Mouse (Mus musculus): ENCODE data around the gene Gm17018.
A peak's percentile ranks its signal among the peaks of the same experiment; 100 is the strongest.

The Gm17018 gene

DNA sequence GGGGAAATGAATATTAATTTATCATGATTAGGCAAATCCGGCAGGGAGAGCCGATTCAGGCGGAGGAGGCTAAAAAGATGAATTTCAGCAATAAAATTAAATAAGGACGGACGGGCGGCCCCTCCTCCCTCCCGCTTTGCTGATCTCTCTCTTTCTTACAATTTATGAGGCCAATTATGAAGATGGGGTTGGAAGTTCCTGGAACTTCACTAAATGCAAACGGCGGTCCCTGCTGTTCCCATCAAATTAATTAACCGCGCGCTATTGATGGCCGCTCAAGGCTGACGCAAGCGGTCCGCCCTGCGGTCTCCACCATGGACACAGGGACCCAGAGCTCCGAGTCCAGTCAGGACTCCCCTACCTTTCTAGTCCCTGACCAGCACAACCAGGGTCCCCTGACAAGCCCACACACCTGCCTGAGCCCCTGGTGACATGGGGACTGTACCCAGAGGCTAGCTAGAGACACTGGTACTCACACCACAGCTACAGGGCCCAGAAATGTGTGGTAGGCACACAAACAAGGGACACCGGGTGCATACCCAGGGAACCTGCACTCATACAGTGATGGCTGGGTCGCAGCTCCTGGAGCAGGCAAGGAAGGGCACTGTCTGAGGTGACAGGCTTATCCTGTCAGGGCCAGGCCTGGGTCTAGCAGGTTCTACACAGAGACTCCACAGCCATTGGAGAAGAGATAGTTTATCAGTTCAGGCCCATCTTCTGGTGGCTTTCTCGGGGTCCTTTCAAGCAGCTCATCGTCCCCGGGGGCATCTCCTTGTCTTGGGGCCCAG lies 11.1 kb upstream of the Gm17018 start:
- no peak for DNase-seq

DNA sequence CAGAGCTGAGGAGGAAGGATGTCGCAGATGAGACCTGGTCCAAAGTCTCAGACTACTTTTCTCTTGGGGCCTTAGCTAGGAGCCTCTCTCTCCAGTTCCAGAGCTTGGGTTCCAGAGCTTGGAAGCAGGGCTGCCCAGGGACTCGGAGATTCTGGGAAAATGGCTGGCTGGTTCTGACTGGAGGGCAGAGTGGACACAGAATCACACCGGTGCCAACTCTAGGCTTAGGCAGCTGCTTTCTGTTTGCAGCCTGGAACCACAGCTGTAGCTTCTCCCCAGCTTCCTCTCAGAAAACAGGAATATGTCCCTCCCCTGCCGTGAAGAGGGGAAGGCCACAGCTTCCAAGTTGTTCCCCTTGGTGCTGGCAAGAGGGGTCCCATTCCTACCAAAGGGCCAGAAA lies 10.5 kb upstream of the Gm17018 start:
- DNase-seq = no peak

DNA sequence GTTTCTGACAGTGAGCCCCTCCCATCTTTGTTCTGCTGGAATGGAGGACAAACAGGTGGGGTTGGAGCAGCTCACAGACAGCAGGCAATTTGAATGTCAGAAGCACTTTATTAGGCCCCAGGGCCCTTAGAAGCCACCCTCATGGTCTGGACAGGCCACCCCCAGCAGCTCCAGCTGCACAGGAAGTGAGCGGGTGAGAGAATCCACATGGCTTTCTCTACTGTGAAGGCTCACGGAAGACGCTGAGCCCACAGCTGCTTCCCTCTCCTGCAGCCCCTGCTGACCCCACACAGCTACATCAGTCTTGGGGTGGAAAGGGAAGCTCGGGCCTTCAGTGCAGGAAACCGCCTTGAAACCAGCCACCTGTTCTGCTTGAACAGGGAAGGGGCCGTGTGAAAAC lies 8.2 kb upstream of the Gm17018 start:
- DNase-seq = no peak

DNA sequence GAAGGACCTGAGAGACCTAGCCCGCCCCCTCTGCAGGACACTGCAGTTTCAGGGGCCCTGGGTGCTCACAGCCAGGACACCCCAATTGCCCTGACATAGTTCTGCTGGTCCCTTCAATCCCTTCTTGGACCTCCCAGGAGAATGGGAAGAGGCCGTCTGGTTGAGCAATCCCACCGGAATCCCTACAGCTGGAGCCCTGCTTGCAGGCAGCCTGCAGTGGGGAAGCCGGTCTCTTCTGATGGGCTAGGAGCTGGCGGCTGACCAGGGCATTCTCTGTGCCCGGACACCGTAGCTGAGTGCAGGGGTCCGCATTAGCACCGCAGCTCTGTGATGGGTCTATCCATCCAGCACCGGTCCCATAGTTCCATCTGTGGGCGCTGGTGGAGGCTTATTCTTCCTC lies 6.3 kb upstream of the Gm17018 start:
- no peak for DNase-seq

DNA sequence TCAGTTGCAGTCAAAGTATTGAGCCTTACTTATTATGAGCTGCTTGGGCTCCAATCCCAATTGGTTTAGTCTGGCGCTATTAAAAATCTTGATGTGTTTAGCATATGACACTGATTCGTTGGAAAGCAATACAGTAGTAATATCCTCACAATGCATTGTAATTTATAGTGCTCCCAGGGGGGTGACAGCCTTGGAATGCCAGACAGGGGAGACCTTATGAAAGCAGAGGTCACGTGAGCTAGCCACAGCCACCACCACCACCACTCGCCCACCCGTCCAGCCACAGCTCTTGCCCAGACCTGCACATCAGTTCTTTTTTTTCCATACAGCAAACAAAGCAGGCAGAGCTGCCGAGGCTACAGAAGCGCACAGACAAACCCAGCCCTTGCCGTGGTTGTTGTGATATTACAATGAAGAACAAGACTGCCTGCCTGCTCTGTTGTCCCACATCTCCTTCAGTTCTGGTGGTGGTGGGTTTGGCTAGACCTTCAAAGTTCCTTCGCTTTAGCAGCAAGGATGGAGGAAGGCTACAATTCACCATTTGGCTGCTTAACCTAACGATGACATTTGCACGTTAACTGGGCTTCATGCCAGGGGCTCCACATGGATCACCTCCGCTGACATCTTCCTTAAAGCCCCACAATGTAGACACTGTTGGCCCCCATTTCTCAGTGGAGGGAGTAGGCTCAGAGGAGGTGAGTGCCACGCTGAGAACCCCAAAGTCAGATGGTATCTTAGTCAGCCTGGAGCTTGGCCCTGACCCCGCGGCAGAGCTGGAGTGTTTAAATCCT lies 5.7 kb downstream of the Gm17018 start:
- no peak for DNase-seq

DNA sequence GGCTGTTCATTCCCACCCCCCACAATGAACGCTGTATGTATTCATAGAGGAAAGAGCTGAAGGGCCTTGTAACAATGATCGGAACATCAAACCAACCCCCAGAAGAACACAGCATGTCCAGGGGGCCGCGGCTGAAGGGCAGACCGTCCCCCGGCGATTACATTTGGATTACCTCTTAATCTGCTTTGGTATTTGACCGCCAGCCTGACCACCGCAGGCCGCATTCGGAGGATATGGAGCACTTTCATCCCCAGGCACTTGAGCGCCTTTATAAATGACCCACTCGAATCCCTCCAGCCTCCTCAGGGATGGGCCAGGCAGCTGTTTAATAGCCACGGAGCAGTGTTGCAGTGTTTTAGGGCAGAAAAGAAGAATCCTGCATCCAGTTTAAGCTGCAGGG lies 7.0 kb downstream of the Gm17018 start:
- DNase-seq = no peak

DNA sequence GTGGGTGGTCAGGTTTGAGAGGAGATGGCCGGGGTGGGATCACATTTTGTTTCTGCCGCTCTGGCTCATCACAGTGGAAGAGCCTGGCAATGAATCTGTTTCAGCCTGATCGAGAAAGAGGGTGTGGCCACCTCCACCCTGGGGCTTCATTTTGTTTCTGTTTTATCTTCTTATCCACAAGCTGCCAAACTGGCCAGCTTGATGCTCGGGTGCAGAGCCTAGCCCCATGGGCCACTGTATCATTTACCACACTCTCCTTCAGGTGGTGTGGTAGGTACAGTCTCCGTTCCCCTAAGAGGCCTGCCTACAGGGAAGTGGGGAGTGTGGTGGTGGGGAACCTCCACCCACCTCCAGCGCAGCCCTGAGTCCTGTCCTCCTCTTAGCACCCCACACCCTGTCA lies 12.6 kb downstream of the Gm17018 start:
- DNase-seq = no peak

DNA sequence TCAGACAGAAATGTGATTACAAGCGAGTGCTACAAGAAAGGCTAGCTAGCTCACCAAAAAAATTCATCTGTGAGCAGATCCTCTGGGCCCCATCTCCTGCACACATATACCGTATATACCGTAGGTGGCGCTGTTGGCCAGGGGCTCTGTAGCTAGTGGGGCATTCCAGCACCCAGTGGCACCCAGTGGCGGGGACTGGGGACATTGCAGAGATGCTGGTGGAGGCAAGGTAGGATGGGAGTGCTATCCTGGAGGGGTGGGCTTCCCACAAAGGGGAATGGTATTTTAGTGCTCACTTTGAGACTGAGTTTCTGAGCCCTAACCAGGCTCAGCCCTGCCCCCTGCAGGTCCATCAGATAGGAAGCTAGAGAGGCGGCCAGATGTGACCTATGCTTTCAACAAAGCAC lies 13.4 kb downstream of the Gm17018 start:
- peak; percentile 78 for DNase-seq

DNA sequence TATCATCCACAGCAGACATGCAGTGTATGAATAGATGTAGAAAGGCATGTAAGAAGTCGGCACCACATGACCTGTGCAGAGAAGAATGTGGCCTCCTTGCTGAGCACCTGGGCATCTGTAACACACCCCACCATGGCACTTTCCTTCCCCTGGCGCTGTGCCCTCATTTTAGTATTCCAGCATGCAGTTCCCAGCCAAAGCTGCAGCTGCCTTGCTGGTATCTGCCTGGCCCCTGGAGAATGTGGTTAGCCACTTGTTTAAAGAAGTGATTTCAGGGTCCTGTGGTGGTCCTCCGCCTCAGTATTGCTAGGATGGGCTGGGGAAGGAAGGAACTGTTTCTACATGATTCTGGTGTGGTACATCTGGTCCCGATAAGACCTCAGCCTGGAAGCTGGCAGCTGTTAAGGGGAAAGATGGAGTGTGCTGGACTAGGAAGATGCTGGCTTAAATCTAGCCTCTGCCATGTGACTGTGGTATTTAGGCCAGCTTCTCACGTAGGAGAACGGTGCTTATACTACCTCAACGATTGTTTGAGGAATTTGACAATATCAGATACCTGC lies 14.0 kb downstream of the Gm17018 start:
- no peak for DNase-seq

DNA sequence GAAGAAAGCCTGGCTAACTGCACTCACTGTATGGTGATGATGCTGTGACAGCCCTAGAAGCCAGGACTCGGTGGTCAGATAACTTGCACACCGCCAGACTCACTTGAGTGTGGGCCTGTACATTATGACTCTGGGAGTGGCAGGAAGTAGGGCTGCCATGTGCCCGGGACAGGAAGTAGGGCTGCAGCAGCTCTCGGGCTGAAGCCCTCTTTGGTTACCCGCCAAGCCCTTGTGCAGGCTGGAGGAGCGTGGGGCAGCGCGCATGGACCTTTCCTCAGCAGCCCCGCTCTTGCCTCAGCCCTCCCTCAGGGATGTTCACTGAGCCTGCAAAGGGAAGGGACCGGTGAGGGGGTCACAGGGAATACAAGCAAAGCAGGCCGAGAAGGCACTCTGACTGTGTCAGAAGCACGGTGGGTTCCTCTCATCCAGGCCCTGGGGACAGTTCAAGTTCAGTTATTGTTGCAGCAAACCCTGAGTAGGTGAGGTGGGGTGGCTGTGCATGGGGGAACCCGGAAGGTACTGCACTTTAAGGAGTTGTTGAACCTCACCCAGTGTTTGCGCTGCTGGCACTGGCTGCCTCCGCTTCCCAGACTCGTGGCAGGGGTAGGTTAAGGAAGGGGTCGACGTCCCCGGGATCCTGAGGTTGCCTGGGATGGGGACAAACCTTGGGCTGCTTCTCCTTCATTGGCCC lies 14.7 kb downstream of the Gm17018 start:
- no peak for DNase-seq

DNA sequence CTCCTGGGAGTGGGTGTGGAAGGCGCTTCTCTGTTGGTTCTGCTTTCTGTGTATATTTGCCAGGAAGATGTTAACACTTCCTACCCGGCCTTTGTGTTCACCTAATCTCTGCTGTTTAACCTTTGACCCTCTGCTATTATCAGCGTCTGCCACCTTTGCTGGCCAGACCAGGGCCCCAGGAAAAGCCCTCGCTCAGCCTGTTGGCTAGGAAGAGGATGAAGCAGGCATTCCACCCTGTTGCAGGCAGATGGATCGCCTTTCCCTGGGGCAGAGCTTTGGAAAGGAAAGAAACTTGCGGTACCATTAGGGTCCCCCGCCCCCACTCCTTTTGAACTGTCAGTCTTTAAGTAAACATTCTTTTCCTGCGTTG lies 15.2 kb downstream of the Gm17018 start:
- no peak for DNase-seq

DNA sequence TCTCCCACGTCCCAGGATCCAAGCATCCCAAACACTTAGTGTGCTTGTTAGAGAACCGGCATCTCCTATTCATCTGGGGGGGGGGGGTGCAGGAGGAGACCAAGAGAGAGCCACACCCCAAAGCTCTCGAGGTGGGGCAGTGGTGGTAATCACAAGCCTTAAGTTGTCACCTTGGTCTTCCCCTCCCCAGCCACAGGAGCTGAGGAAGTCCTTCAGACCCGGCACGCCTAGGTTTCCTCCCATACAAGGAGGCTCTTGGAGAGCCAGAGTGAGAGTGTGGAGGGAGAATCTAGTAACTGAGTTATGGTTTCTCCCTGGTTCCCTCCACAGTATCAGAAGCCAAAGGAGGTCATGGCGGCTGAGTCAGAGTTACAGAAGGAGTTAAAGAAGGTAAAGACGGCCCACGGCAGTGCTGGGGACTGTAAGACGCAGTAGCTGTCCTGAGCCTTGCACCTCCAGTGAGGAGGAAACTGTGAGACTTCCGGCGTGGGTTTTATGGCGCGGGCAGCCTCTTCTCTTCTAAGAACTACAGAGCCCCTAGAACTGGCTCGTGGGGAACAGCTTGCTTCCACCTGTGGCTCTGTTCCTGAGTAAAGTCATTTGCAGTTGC lies 16.8 kb downstream of the Gm17018 start:
- DNase-seq = no peak

DNA sequence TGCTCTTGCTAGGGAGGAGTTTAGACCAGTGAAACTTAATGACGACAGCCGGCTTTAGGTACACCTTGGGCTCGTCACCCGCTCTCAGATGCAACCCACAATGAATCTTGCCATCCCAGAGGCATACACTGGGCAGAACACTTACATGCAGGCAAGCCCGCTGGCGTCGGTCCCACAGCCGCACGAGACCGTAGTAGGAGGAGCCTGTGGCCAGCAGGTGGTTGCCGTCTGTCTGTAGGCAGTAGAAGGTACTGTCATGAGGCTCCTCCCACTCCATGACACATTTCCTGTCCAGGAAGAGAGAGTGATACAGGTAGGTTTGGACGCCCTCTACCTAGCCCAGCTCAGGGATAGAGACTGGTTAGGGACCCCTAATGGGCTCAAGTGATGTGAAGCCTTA lies 18.6 kb downstream of the Gm17018 start:
- peak; percentile 10 for DNase-seq

DNA sequence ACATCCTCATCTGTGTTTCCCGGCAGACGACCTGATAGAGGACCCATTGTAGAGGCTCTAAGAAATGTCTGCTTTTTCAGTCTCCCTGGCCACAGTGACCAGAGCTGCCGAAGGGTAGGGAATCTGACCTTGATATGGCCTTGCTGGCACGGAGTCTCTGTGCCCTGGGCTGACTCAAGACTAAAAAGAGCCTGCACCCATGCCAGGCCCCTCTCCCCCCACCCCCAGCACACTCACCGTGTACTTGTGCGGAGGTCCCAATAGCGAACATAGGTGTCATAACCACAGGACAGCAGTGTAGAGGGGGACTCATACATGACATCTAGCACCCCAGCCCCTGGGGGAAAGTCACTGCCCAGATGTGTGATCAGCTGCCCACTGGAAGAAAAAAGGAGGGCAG lies 19.0 kb downstream of the Gm17018 start:
- no peak for DNase-seq

DNA sequence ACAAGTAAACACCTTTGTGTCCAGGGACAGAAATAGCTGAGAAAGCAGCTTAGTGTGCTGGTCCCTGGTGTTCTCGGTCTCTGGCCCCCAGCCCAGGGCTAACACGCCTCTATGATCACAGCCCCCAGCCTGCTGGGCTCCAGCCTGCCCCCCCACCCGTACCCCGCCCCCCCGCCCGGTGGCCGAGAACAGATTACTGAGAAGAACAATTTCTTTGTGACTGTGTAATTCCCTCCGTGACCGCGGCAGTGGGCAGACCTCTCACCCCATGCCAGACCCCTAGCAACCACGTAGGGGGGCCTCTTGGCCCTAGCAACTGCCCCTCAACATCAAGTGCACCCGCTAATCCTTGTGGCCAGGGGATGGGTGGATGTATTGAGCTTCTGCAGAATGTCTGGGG lies 19.8 kb downstream of the Gm17018 start:
- no peak for DNase-seq

DNA sequence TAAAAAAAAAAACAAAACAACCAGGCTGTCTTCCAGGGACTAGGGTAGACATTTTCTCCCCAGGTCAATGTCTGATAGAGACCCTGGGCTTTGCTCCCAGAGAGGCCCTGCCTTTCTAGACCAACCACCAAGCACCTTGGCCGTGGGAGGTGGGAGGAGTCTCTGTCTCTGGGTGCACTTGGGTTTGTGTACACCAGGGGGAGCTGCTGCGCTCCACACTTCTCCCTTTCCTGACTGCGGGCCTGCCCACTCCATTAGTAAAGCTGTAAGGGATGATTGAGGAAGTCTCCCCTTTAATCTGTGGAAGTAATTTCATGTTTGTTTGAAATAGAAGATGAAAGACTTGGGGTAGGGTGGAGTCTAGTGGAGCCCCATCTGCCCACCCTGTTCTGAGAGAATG lies 20.8 kb downstream of the Gm17018 start:
- DNase-seq = peak; percentile 62

DNA sequence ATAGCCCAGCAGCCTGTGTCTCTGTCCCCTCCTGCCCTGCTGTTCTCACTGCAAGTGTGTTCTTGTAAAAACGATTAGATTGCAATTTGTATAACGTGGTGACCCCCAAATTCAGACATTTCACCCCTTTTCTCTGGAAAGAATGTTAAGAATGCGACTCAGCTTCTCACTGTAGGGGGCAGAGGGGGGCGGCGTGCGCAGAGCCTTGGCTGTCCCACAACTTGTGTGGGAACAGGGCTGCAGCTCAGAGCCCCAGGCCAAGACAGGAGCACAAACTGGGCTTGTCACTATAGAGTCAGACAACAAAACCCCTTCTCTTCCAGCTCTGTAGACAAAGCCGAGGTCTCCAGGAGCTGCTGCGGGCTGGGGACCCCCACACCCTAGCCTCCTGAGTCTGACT lies 21.7 kb downstream of the Gm17018 start:
- no peak for DNase-seq

DNA sequence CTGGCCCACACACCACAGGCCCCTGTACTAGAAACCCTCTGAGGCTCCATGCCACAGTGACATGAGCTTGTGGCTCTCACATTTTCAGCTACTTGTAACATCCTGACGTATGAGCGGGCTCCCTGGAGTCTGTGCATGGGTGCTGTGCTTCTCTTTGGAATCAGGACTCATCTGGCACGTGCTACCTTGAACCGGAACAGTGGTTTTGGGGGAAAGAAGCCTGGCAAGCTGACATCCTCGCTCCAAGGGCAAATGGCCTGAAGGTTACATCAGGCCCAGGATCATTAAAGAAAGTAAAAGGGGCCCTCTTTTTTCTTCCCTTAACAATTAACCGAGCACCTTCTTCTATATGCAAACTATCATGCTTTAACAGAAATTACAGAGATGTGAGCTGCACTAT lies 22.7 kb downstream of the Gm17018 start:
- DNase-seq = no peak

DNA sequence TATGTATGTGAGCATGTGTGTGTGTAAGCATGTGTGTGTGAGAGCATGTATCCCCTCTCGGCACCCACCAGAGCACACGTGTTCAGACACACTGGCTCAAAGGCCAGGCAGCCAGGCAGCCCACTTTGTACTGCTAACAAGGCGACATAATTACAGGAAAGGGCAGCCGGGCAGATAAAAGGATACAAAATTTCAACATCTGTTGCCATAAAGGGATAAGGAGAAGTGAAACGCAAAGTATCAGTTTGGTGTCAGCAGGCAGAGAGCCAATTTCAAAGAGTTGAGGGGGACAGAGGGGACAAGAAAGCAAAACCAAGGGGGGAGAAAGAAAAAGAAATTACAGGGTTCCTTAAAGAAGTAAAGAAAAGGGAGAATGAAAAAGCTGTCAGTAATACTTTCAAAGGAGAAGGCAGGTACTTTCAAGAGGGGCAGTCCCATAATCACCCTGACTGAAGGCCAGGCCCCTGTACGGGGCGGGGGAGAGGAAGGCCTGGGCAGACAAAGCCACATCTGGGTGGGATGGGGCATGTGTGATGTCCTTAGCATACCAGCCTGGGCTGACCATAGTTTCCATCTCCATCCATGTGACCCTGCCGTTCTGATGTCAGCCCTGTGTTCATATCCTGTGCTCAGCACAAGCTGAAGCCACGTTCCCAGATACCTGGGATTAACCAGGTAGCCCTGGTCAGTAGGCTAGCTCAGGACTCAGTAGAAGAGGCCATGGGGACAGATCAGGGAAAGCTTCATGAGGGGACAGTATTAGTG lies 24.6 kb downstream of the Gm17018 start:
- DNase-seq = no peak

DNA sequence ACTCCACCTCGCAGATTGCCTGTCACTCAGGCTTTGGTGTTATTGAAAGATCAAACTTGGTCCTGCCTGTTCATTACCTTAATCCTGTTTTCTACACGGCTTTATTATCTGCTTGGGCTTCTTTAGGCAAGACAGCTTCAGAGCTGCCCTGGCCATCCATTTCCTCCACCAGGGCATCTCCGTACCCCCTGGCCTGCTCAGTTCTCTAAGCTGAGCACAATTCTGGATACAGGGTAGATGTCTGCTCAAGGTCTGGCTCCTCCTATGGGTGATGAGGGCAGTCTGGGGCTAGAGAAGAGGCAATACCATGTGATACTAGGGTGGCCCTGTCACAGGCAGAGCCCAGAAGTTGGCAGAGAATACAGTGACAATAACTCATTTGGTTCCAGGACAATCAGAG lies 26.4 kb downstream of the Gm17018 start:
- no peak for DNase-seq

DNA sequence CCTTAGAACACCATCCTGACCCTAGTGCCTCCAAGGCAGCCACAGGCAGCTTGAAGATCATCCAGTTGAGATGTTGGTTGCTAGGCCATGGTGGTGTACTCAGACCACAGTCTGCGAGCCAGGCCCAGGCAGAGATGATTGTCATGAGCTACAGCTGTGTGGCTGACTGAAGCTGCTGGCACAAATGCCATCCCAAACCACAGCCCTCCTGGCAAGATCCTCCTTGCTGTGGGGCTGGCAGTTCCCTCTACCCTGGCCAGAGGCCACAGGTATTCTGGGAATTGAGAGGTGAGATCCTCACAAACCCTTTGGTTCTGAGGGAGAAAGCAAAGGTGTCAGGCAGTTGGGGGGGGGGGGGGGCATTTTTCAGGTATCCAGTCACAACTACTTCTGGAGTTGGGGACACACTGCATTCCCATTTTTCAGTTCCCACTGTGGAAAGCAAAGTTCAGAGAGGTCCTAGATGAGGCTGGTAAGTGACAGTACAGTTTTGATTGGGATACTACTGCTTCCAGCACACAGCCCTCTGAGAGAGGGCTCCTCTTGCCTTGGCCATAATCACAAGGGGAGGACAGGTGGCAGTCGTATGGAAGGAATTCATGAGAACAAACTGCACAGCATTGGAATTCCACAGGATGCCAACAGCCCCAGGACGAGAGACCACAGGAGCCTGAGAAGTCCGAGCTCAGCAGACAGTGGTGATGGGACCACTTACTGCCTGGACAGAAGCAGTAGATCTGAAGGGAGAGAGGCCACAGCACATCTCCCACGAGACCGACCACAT lies 27.3 kb downstream of the Gm17018 start:
- DNase-seq = no peak

DNA sequence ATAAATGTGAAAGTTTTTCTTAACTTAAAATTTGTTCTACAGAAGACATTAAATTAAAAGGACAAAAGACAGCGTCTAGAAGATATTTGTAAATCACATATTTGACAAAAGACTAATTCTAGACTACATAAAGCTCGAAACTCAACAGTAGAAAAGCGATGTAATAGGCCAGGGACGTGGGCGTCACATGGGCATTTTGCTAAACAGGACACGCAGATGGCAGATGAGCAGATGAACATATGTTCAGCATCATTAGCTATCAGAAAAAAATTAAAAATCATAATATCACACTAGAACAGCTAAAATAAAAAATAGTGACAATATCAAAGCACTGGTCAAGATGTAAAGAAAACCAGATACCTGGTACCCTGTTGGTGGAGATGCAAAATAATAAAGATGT lies 29.3 kb downstream of the Gm17018 start:
- no peak for DNase-seq
